Mouse (Mus musculus) heart, postnatal 0 days (tissue): ENCODE measurements around the gene Babam1.

ENCODE experiments used
- CTCF ChIP-seq: IDR thresholded peaks from 2 replicates; pipeline ENCODE4 v1.5.1; 2016; ENCODE audit warnings: antibody characterized with exemption, control low read depth, low read depth
- EP300 ChIP-seq: IDR thresholded peaks from 2 replicates; pipeline ENCODE4 v1.6.1; 2016; ENCODE audit warnings: antibody characterized with exemption, low read depth

DNA sequence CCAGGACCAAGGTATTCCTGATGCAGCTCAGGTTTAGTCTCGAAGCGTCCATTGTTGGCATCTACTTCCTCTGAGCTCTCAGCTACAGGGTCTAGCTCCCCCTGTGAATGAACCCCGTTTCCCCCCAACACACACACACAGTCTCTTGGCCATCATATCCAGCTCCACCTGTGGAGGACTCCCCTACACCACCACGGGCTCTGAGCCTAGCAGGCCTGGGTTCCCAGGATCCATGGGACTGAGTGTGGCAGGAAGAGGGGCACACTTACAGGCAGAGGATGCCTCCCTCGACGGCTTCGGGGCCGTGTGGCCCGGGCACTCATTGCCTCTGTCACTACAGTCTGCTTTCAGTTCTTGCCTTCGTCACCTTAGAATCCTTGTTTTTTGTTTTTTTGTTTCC is 1.6 kb upstream of the Babam1 start:
- TF ChIP-seq CTCF = no peak
- no peak for TF ChIP-seq EP300
